Mouse (Mus musculus): ENCODE data around the gene Ccnj. TPM values are rescaled to one million over a fixed set of nuclear protein-coding genes. Genes with fewer than 3 reads are reported as not detected.

Gene Ccnj
- total and polyA plus RNA-seq, 3 experiments, result 4.3 to 8.6 (median 4.7) TPM

DNA sequence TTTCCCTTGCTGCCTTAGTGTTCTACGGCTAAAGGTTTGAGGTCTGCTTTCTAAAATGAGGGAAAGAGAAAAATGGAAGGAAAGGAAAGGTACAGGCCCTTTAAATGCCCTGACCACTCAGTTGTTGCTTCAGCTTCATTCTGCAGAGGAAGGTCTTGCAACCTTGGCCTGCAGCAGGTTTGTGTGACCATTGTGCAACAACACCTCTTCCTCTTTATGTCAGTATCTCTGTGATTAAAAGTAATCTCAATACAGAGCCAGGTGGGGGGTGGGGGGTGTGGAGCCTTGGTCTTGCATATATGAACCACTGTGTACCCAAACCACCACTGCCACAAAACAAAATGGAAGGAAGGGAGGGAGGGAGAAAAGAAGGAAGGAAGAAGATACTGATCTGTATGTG, 57.8 kb downstream of the Ccnj start:
- Histone ChIP-seq H3K36me3 (replicated peaks in 1 of 2; ENCODE audit: control insufficient read depth in 1 of 2, insufficient read depth in 1 of 2, low read length in 1 of 2) (no peaks in the 10 kb centered on the region), H3K79me2 (replicated peaks; ENCODE audit: control insufficient read depth, extremely low read depth, insufficient read depth, poor library complexity, severe bottlenecking) (no peaks in the 10 kb centered on the region), H3K4me1 (ENCODE audit: control insufficient read depth in 1 of 2, insufficient read depth in 2 of 2) (peaks cover 0 to under 1% of the 10 kb centered on the region in 2 experiments; a peak in 1 of 4 replicates), H3K9me3 (replicated peaks; ENCODE audit: low read length) (no peaks in the 10 kb centered on the region), H3K27me3 (replicated peaks) (no peaks in the 10 kb centered on the region), H3K4me3 (replicated peaks in 1 of 3; ENCODE audit: low read depth in 2 of 3, low read length in 2 of 3, poor library complexity in 1 of 3) (no peak overlapping the region), H3K27ac (ENCODE audit: insufficient read depth, low read depth) (no peak overlapping the region), H3K4me2 (ENCODE audit: insufficient read depth, low read depth, poor library complexity, severe bottlenecking) (no peak overlapping the region), H3K9ac (ENCODE audit: insufficient read depth, low read depth) (no peak overlapping the region)
- in situ Hi-C loops (cut with MboI; ENCODE audit: low pct_ligation_motif_present, low pct_unique_long_range_greater_than_20kb, low sequenced_read_pairs), result no loop called here
- dilution Hi-C loops (cut with MboI; ENCODE audit: extremely low pct_ligation_motif_present, extremely low pct_unique_long_range_greater_than_20kb, low sequenced_read_pairs), result no loop called here
- no peak for TF ChIP-seq ELF1 (IDR thresholded peaks at IDR 0.05; ENCODE audit: low read depth, low read length)
- TF ChIP-seq POLR2AphosphoS2 (IDR thresholded peaks at IDR 0.05; ENCODE audit: low read depth, low read length), result no peak
- TF ChIP-seq UBTF (IDR thresholded peaks at IDR 0.05; ENCODE audit: low read depth, low read length), result no peak
- no peak for TF ChIP-seq ZMIZ1 (IDR thresholded peaks at IDR 0.05; ENCODE audit: low read depth, low read length)
- no peak for TF ChIP-seq TCF12 (IDR thresholded peaks at IDR 0.05; ENCODE audit: low read depth, low read length)
- TF ChIP-seq ZNF384 (IDR thresholded peaks at IDR 0.05; ENCODE audit: low read depth, low read length), result no peak
- no peak for TF ChIP-seq USF1 (IDR thresholded peaks at IDR 0.05; ENCODE audit: low read depth, low read length)
- TF ChIP-seq RAD21 (IDR thresholded peaks at IDR 0.05; ENCODE audit: low read depth, low read length), result no peak
- TF ChIP-seq MAFK (IDR thresholded peaks at IDR 0.05; ENCODE audit: insufficient replicate concordance, low read length), result no peak
- no peak for TF ChIP-seq KAT2A (IDR thresholded peaks at IDR 0.05; ENCODE audit: insufficient replicate concordance, low read length)
- TF ChIP-seq SIN3A (IDR thresholded peaks at IDR 0.05; ENCODE audit: low read length), result no peak
- no peak for TF ChIP-seq USF2 (conservative IDR thresholded peaks at IDR 0.05; ENCODE audit: low read depth, low read length)
- TF ChIP-seq POLR2A (IDR thresholded peaks at IDR 0.05; ENCODE audit: low read depth, low read length), result no peak
- TF ChIP-seq HCFC1 (IDR thresholded peaks at IDR 0.05; ENCODE audit: low read depth, low read length), result no peak
- no peak for TF ChIP-seq CHD2 (IDR thresholded peaks at IDR 0.05; ENCODE audit: low read length)
- no peak for TF ChIP-seq SMC3 (IDR thresholded peaks at IDR 0.05; ENCODE audit: low read depth, low read length)
- no peak for DNase-seq (ENCODE audit: extremely low read depth)

DNA sequence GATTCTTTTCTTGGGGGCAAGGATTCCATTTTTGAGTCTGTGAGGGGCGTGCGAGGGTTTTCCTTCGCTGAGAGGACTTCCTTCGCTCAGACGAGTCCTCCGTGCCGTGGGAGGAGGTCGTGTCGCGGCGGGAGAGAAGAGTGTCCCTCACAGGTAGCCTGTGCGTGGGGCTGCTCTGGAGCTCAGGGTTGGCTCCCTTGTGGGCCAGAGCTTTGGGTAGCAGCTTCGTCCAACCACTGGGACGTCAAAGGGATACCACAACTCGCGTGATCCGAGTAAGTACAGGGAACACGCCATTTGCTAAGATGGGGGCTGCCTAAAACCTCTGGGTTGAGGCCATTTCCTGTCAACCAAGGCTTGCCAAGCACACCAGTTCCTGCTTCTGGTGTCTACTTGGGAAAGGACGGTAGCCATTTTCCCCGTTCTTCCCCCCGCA, 63.0 kb downstream of the Ccnj start:
- peak overlapping the region; percentile 74 to 91 (median 75) for H3K4me3 ChIP-seq (replicated peaks in 1 of 3; ENCODE audit: low read depth in 2 of 3, low read length in 2 of 3, poor library complexity in 1 of 3)
- no peaks in the 10 kb centered on the region for H3K27me3 ChIP-seq (replicated peaks)
- DNase-seq (ENCODE audit: extremely low read depth), result no peak
- in situ Hi-C loops (cut with MboI; ENCODE audit: low pct_ligation_motif_present, low pct_unique_long_range_greater_than_20kb, low sequenced_read_pairs) (no loop called here), dilution Hi-C loops (cut with MboI; ENCODE audit: extremely low pct_ligation_motif_present, extremely low pct_unique_long_range_greater_than_20kb, low sequenced_read_pairs) (no loop called here)
- peak overlapping the region; percentile 67 for H3K27ac ChIP-seq (ENCODE audit: insufficient read depth, low read depth)
- peak overlapping the region; percentile 90; the same call in 1 of the 2 replicates for H3K9ac ChIP-seq (ENCODE audit: insufficient read depth, low read depth)
- peaks cover 3 to 16% of the 10 kb centered on the region in 2 experiments for H3K4me1 ChIP-seq (ENCODE audit: control insufficient read depth in 1 of 2, insufficient read depth in 2 of 2)
- TF ChIP-seq CHD1 (IDR thresholded peaks at IDR 0.05; ENCODE audit: low read depth, low read length), result no peak
- 0 out of 2 replicates have a peak, but pooled peaks have one; percentile 16 for TF ChIP-seq MXI1 (IDR thresholded peaks at IDR 0.05; ENCODE audit: low read depth, low read length)
- no peaks in the 10 kb centered on the region for H3K9me3 ChIP-seq (replicated peaks; ENCODE audit: low read length)
- no peak overlapping the region for H3K4me2 ChIP-seq (ENCODE audit: insufficient read depth, low read depth, poor library complexity, severe bottlenecking)
- peaks cover 2% of the 10 kb centered on the region; the same call in 1 of the 2 replicates for H3K79me2 ChIP-seq (replicated peaks; ENCODE audit: control insufficient read depth, extremely low read depth, insufficient read depth, poor library complexity, severe bottlenecking)
- peaks cover 0 to 3% of the 10 kb centered on the region in 2 experiments for H3K36me3 ChIP-seq (replicated peaks in 1 of 2; ENCODE audit: control insufficient read depth in 1 of 2, insufficient read depth in 1 of 2, low read length in 1 of 2)
